Mouse (Mus musculus): Measurements from ENCODE around the gene Rhbdd1.

The Rhbdd1 gene

DNA sequence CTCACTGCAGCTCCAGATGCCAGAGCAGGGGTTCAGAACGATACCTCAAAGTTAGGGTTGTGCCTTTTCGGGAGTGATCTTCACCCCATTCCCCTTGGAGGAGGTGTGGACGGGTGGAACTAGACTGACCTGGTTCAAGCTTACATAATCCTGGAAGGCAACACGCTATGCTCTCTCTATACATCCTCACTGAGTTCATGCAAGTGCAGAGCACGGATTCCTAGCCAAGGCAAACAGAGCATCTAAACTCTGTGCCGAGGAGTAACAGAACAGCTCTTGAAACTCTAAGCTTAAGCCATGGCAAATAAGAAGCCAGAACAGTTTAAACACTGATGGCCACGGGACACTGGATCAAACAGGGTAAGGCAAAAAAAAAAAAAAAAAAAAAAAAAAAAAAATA, 166.1 kb downstream of the Rhbdd1 start:
- DNase-seq (ENCODE audit: low spot score): no peak

DNA sequence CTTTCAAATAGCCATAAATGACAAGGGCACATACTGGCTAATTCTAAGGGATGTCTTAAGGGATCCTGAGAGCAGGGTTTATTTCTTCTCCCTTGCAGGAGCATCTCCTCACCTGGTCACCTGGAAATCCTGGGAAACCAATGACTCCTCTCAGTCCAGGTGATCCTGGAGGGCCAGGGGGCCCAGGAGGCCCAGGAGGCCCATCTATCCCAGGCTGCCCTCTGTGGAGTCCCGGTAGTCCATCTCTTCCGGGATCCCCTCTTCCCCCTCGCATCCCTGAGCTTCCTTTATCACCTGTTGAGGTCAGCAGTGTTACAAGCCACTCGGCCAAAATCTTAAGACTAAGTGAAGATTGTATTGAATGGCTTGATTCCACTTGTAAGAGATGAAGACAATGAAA, 170.1 kb downstream of the Rhbdd1 start:
- no peak for DNase-seq (ENCODE audit: low spot score)

DNA sequence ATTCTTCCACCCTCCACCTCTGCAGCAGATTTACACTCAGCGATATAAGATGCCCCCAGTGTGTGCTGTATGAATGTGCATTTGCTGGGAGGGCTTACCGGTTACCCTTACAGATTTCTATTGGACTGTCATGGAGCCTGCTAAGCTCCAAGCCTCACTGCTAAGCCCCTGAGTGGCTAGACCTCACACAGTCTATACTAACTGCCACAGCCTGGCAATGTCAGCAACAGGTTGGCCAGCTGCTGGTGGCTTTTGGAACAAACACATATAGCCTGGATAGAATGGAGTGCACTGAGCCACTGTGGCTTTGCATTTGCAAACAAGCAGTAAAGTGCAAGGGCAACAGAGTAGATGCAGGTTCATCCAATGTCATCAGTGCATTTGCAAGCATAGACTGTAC, 175.7 kb downstream of the Rhbdd1 start:
- no peak for DNase-seq (ENCODE audit: low spot score)

All from urinary bladder, postnatal 14 days (tissue).